8 mouse cellular contexts compared by ENCODE assay signal in the genomic region with DNA sequence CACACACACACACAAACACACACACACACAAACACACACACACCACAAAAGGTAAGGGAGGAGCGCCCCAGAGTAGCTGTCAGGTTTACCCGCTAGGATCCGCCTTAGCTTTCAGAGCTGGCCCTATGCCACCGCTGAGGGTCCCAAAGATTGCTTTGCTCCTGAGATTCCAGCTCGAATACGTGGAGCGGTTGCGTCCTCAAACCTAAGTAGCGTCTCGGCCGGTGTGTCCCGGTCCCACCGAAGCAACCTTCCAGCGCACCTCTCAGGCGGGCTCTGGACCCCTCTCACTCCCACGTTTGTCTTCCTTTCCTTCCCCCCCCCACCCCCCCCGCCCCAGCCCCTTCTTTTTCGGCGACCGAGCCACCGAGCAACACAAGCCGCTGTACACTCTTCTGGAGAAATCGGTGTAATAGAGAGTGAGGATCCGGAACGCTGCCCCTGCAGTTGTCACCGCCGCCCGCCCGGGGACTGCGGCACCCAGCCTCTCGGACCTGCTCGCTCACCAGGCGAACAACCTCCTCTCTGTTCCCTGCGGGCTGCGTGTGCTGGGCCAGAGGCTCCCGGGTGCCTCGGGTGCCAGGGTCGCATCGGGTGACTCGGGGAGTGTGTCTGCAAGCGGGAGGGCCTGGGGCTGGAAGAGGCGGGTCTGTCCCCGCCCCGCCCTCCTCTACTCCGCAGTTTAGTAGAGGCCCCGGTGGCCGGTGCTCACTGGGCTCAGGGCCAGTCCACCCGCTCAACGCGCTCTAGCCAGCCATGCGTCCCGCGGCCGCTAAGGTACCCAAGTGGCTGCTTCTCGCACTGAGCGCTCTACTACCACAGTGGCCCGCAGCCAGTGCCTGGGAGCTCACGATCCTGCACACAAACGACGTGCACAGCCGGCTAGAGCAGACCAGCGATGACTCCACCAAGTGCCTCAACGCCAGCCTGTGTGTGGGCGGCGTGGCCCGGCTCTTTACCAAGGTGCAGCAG. TPM values are rescaled to one million over a fixed set of nuclear protein-coding genes. Genes with fewer than 3 reads are reported as not detected.
DNase-seq lines count a peak whose midpoint lies in the region; ATAC-seq lines count a peak whose summit lies in the region.

TSS of gene Nt5e (plus strand) at position 268 of the 972 bp plus-strand sequence.

- H3K4me2 ChIP-seq in hindbrain, embryonic 16.5 days (ENCODE audit: low read length): peak within 1 kb of the TSS; percentile 88

- H3K4me3 ChIP-seq in hindbrain, embryonic 16.5 days (ENCODE audit: low read length): peak within 1 kb of the TSS; percentile 60

- H3K27ac ChIP-seq in hindbrain, embryonic 16.5 days (ENCODE audit: low read depth, low read length): no peak within 1 kb of the TSS

- H3K27me3 ChIP-seq in hindbrain, embryonic 16.5 days (replicated peaks; ENCODE audit: control insufficient read depth, insufficient read depth, low read length): 0 out of 2 replicates have a peak, but pooled peaks cover 4% of the 10 kb centered on the region

- no peaks in the 10 kb centered on the region for H3K36me3 ChIP-seq in hindbrain, embryonic 16.5 days (ENCODE audit: control insufficient read depth, insufficient read depth, low read length)

- no peaks in the 10 kb centered on the region for H3K9me3 ChIP-seq in hindbrain, embryonic 16.5 days (ENCODE audit: control insufficient read depth, low read length)

- under 1% methylated on average over 53 of the region's 66 CpGs for WGBS in hindbrain, embryonic 16.5 days

- peak; percentile 40 for DNase-seq in WW6 (ENCODE audit: low read depth, low spot score)
- DNase-seq in cerebellum, postnatal 4 days (ENCODE audit: low spot score in 2 of 2): peak; percentile 24 to 58
- peak; percentile 62 to 73 for DNase-seq in gastrocnemius, adult 8-10 months (ENCODE audit: low spot score in 2 of 2)
- peak; percentile 70 to 77 for DNase-seq in left cerebral cortex, adult 18-20 months (ENCODE audit: low spot score in 2 of 2)
- peak; percentile 74 to 77 for DNase-seq in lung, postnatal 4 days
- DNase-seq in retina, postnatal 7 days (ENCODE audit: low read depth, low spot score): peak; percentile 64
- peak; percentile 41 to 66 for DNase-seq in urinary bladder, postnatal 36 days (ENCODE audit: low spot score in 2 of 2)

- ATAC-seq in hindbrain, embryonic 16.5 days: peak; percentile 93

- H3K9ac ChIP-seq in hindbrain, embryonic 16.5 days (ENCODE audit: low read depth, low read length): peak within 1 kb of the TSS; percentile 76

- no peaks in the 10 kb centered on the region for H3K4me1 ChIP-seq in hindbrain, embryonic 16.5 days (ENCODE audit: control insufficient read depth, insufficient read depth, low read depth, low read length)

RNA-seq across cellular contexts. Expression of gene Nt5e, which starts in this region (rescaled TPM):
- total RNA-seq in gastrocnemius, adult 8-10 months (2022): 1 to 10 TPM; 1.3 to 2.4 (median 1.9) TPM
- polyA plus RNA-seq in hindbrain, embryonic 16.5 days (2015; fragmentation: Nextera tagmentation; extraction: Ambion mirVana): 1.3 and 2.1 TPM in 2 replicates
- 1 to 10 TPM; 2.6 to 3.6 TPM for total RNA-seq in left cerebral cortex, adult 18-20 months (2021)
